Mouse (Mus musculus): Measurements from ENCODE around the gene Tinagl1.

DNA sequence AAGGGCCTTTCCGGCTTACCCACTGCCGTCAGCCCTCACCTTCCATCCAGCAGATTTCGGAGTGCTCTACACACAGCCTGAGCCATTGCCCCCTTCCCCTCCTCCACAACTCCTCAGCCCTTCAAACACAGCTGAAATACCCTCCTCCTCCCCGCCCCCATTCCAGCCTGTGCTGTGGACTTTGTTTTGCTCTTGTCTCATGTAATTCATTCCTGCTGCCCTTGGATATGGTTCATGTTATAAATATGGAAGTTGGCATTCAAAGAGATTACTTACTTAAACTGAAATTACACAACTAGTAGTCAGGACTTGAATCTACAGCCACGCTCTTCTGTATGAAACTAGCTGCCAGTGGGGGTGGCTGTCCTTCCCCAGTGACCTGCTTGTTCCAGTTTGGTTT lies 51.9 kb downstream of the Tinagl1 start:
- TF ChIP-seq MEF2A (IDR thresholded peaks at IDR 0.05; ENCODE audit: extremely low read depth, insufficient replicate concordance, low read depth, low read length, poor library complexity, severe bottlenecking), result no peak
- no peak for TF ChIP-seq CTCF (IDR thresholded peaks at IDR 0.05 in 2 of 3, conservative IDR thresholded peaks at IDR 0.05 in 1 of 3; ENCODE audit: control insufficient read depth in 1 of 3, insufficient read depth in 1 of 3, low read depth in 2 of 3, low read length in 3 of 3, poor library complexity in 1 of 3, severe bottlenecking in 1 of 3)
- no peak for TF ChIP-seq EP300 (IDR thresholded peaks at IDR 0.05; ENCODE audit: low read depth in 1 of 2, low read length in 2 of 2)
- no peak for TF ChIP-seq MXI1 (IDR thresholded peaks at IDR 0.05; ENCODE audit: low read depth, low read length)
- TF ChIP-seq MAZ (IDR thresholded peaks at IDR 0.05; ENCODE audit: low read depth, low read length), result no peak
- no peak for TF ChIP-seq POLR2A (IDR thresholded peaks at IDR 0.05; ENCODE audit: control insufficient read depth in 1 of 2, insufficient read depth in 1 of 2, low read depth in 1 of 2, low read length in 2 of 2, poor library complexity in 1 of 2)
- no peak for TF ChIP-seq RAD21 (IDR thresholded peaks at IDR 0.05; ENCODE audit: low read depth, low read length)
- no peak for TF ChIP-seq ZKSCAN1 (IDR thresholded peaks at IDR 0.05; ENCODE audit: low read depth, low read length)
- no peak for TF ChIP-seq MAX (IDR thresholded peaks at IDR 0.05; ENCODE audit: low read length)

All from MEL (cell line).